Mouse (Mus musculus): ENCODE measurements around the gene Dtd1.

The Dtd1 gene

GRCm38 (mm10) chr2:144634729-144635128, 35.0 kb downstream of the Dtd1 start:
- POLR2A ChIA-PET: no interaction called here
- CTCF ChIA-PET: no interaction called here

- CTCF ChIA-PET: interaction anchor here in 2 of 4 experiments (0.7 to 1.3 kb wide), 3 partner anchors 15 to 656 kb away, joined by 3 to 4 read pairs (median 3); no protein-coding TSS in a partner anchor
- POLR2A ChIA-PET: interaction anchor here in 1 of 4 experiments (0.7 kb wide), 1 partner anchor 445 kb away, joined by 3 read pairs; no protein-coding TSS in a partner anchor
These were observed 36.1 kb downstream of the Dtd1 start for GRCm38 (mm10) chr2:144635644-144636320.

GRCm38 (mm10) chr2:144637204-144637603, 37.5 kb downstream of the Dtd1 start:
- ChIA-PET CTCF (interaction anchor here in 3 of 4 experiments (0.7 to 1.0 kb wide), 3 partner anchors 37 to 950 kb away, joined by 3 to 10 read pairs (median 4); partner anchors contain the start of gene Dtd1 (in 1 of the 3)), POLR2A (interaction anchor here in 1 of 4 experiments (0.6 to 1.2 kb wide), 3 partner anchors 44 to 1303 kb away, joined by 3 to 5 read pairs (median 3); no protein-coding TSS in a partner anchor)

DNA sequence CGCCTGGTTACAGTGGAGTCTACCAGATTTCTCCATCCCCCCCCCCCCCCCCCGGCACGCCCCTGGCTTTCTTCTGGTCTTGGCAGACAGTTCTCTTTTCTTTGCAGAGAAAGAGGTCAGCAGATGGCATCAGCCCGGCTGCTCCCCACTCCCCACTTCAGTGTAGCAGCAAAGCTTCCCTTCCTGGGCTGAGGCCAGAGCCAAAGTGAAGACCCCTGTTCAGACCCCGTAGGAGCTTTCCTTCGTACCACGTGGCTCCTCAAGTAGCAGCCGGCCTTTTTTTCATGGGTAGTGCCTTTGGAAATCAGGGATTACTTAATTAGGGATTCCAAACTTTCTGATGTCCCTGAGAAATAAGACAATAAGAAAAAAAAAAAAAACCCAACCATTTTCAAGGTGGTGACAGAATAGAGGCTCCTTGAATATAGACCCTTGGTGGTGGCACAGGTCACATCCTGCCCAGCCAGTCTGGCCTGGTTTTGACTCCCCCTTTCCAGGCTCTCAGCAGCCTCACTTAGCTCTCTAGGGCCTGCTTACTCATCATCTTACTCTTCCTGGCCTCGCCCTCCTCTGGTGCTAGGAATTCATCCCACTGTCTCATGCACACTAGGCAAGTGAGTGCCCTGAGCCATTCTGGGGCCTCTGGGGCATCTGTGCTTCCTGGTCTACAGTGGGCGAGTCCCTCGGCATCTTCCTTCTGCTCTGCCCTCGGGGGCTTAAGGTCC, 38.1 kb downstream of the Dtd1 start:
- ChIA-PET POLR2A (interaction anchor here in 2 of 4 experiments (0.6 to 1.2 kb wide), 4 partner anchors 45 to 1302 kb away, joined by 3 to 5 read pairs (median 4); no protein-coding TSS in a partner anchor), CTCF (interaction anchor here in 3 of 4 experiments (0.7 to 1.0 kb wide), 3 partner anchors 38 to 950 kb away, joined by 3 to 10 read pairs (median 4); partner anchors contain the start of gene Dtd1 (in 1 of the 3))

DNA sequence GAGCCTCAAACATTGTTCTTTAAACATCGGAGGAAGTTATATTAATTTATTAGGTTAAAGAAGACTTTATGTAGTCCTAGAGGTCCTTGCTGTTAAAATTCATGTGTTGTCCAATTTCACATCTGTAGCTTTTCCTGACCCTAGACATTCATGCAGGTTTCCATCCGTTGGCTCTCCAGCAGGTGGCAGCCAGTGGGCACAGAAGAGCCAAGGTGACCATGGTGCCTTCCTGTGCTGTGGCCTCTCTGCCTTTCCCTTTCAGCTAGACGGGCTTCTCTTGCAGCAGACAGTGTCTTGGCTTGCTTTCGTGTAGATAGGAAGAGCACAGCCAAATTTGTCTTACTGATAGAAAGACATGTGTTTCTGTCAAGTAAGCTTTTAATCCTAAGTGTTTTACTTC, 39.0 kb downstream of the Dtd1 start:
- ChIA-PET POLR2A (interaction anchor here in 1 of 4 experiments (0.6 kb wide), 1 partner anchor 90 kb away, joined by 3 read pairs; no protein-coding TSS in a partner anchor), CTCF (interaction anchor here in 1 of 4 experiments (0.6 kb wide), 1 partner anchor 424 kb away, joined by 3 read pairs; no protein-coding TSS in a partner anchor)

DNA sequence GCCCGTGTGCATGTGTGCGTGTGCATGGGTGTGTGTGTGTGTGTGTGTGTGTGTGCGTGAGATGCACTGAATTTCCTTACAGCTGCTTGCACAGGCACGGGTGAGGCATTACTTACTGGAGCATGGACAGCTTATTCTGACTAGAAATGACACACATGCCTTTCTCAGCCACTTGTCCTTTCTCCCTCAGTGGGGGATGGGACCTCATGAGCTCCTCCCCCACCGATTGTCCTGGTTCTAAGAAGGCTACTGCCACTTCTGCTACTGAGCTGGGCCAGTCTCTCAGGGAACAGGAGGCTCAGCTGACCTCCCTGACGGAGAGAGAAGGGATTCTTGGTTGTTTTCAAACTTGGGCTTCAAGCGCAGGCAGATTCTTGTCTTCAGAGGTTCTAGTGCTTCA, 40.4 kb downstream of the Dtd1 start:
- CTCF ChIA-PET: no interaction called here
- POLR2A ChIA-PET: interaction anchor here in 1 of 4 experiments (0.5 kb wide), 1 partner anchor 20 kb away, joined by 6 read pairs; no protein-coding TSS in a partner anchor

GRCm38 (mm10) chr2:144641991-144642390, 42.3 kb downstream of the Dtd1 start:
- ChIA-PET POLR2A (no interaction called here), CTCF (no interaction called here)

DNA sequence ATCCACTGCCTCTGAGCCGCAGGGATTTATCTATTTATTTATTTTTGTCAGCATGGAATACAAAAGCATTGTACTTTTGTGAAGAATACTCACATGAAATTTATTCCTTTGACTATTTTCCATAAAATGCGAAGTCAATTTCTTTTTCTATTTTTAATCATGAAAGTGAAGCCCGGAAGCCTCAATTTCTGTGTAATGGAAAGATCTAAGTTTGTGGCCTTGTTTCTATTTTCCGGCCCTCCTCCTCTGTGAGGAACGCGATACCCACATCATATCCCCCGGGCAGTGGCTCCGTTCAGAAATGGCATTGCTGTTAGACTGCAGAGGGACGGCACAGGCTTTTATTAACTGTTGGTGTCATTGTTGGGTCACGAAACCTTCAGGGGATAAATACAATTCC, 46.7 kb downstream of the Dtd1 start:
- ChIA-PET POLR2A (no interaction called here), CTCF (no interaction called here)

GRCm38 (mm10) chr2:144647151-144647550, 47.5 kb downstream of the Dtd1 start:
- ChIA-PET CTCF (no interaction called here), POLR2A (interaction anchor here in 1 of 4 experiments (1.2 kb wide), 1 partner anchor 11 kb away, joined by 3 read pairs; no protein-coding TSS in a partner anchor)

DNA sequence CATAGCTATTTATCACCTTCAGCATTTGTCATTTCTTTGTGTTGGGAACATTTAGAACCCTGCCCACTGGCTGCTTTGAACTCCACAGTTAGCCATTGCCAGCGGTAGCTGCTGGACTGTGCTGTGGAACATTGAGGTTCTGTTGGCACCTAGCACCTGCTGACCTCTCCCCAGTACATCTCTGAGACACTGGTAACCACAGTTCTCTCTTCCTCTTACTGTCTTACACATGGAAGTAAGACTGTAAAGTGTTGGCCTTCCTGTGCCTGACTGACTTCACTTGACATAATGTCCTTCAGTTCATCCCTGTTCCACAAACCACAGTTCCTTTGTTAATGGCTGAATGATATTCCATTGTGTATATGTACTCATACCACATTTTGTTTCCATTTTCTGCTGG, 50.3 kb downstream of the Dtd1 start:
- ChIA-PET POLR2A (no interaction called here), CTCF (no interaction called here)

GRCm38 (mm10) chr2:144652841-144653240, 53.1 kb downstream of the Dtd1 start:
- POLR2A ChIA-PET: no interaction called here
- CTCF ChIA-PET: no interaction called here

DNA sequence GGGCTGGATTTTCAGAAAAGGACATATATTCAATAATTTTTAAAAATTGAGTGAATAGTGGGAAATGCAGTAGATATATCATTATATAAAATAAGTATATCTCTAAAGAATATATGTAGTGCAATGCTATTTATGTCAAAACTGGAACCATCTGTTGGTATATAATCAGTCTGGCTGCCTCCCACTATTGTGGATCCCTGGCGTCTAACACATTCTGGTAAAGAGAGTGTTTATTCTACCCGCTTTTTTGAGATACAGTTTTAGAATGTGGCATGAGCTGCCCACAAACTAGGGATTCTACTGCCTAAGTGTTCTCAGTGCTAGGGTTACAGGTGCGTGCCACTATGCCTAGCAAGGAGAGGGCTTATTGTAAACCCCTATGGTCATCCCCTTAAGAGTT, 55.6 kb downstream of the Dtd1 start:
- ChIA-PET CTCF (no interaction called here), POLR2A (no interaction called here)

- ChIA-PET CTCF (no interaction called here), POLR2A (no interaction called here)
These were observed 68.8 kb downstream of the Dtd1 start for GRCm38 (mm10) chr2:144668507-144668906.

DNA sequence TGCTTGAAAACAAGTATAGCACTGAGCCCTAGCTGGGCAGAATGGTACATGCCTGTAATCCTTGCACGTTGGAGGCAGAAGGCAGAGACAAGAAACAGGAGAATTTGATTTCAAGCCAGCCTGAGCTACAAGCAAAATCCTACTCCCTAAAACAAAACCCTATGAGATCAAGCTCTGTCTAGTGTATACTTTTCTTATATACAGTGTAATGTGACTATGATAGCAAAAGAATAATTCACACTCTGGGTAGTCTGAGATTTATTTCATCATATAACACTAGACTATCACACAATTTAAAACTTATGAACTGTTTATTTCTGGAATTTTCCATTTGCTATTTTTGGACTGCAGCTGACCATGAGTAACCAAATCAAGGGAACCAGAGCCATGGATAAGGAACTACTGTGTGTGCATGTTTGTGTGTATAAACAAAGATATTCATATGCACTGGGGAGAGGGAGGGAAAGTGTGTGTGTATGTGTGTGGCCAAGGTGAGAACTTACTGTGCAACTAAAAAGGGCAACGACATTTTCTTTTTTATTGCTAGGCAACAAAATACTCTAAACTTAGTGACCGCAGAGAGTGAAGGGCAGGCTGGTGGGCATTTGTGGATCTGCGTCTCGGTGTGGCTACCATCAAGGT, 70.7 kb downstream of the Dtd1 start:
- CTCF ChIA-PET: no interaction called here
- POLR2A ChIA-PET: interaction anchor here in 1 of 4 experiments (0.6 kb wide), 1 partner anchor 37 kb away, joined by 3 read pairs; no protein-coding TSS in a partner anchor

DNA sequence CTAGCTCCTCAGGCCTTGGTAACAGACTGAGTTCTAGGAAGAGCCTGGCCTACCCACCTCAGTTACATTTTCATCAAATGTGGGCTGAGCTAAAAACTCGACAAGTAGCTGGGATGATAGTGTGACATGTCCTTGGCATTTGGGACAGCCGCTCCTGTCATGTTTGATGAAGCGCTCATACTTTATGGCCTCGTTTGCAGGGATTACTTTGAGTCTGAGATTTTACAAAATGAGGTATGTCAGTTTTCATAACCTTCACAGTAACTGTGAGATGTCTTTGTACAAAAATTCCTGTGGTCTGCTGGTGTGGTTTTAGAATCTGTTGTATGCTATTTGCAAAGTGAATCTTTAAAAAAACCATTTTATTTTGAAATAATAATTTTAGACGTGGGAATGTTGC, 72.7 kb downstream of the Dtd1 start:
- CTCF ChIA-PET: interaction anchor here in 2 of 4 experiments (0.6 to 0.9 kb wide), 2 partner anchors 29 to 36 kb away, joined by 3 read pairs; no protein-coding TSS in a partner anchor
- POLR2A ChIA-PET: no interaction called here

GRCm38 (mm10) chr2:144676546-144677228, 77.0 kb downstream of the Dtd1 start:
- ChIA-PET POLR2A (no interaction called here), CTCF (interaction anchor here in 1 of 4 experiments (0.7 kb wide), 1 partner anchor 90 kb away, joined by 3 read pairs; no protein-coding TSS in a partner anchor)

DNA sequence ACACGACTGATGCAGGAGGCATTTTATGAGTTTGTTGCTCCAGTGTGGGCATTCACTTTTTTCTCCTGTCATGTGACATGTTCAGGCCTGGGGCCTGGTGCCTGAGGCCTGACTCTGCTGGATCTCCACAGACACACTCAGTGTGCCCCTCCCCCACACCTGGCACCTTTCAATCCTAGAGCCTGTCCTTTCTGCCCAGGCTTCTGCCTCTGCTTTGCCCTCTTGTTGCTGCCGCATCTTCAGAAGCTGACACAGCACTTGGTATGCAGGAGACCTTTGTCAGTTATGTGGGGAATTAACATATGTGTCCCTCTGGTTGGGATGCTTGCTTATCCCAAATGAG, 77.5 kb downstream of the Dtd1 start:
- CTCF ChIA-PET: no interaction called here
- POLR2A ChIA-PET: no interaction called here

DNA sequence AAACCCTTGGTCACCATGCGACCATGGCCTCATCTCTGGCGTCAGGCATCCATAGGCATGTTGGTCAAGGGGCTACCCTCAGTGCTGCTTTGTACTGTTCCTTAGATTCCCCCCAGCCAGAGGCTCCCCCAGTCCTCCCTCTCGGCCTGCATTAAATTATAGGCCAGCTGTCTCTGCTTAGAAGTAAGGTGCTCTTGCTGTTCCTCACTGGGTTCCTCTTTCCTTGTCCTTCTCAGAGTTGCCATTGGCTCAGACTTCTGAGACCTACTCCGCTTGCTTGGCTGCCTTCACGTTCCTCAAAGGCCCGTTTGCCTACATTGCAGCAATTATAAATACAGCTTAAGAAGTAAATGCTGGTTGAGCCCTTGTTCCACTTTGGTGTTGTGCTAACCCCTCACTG, 79.1 kb downstream of the Dtd1 start:
- CTCF ChIA-PET: no interaction called here
- POLR2A ChIA-PET: interaction anchor here in 1 of 4 experiments (1.2 kb wide), 1 partner anchor 123 kb away, joined by 4 read pairs; the partner anchor contains the start of gene Sec23b

DNA sequence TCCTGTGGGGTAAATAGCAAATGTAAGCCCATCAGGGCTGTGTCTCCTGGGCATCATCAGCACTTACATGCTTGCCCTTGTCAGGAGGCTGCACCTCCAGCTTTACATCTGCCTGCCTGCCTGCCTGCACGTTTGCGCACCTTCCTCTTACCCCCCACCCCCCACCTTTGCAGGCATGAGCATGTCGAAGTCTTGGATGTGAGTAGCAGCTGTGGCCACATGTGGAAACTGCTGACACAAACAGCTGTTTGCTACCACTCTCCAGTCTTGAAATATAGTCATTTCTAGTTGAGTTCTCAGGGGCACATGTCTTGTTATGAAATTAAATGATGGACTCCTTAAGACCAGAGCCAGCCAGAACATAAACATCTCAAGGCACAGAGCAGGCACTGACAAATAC, 79.7 kb downstream of the Dtd1 start:
- ChIA-PET POLR2A (interaction anchor here in 1 of 4 experiments (1.2 kb wide), 1 partner anchor 123 kb away, joined by 4 read pairs; the partner anchor contains the start of gene Sec23b), CTCF (no interaction called here)

All from embryonic stem cell, embryonic (primary cell).